Mouse (Mus musculus) liver, embryonic 14.5 days (tissue): Measurements from ENCODE around the gene Mrps25.

Source experiments
- CTCF ChIP-seq: IDR thresholded peaks from 2 replicates; pipeline ENCODE4 v1.5.1; 2016; ENCODE audit warnings: antibody characterized with exemption, low read depth, control low read depth
- EP300 ChIP-seq: IDR thresholded peaks from 2 replicates; pipeline ENCODE4 v1.6.1; 2016; ENCODE audit warnings: antibody characterized with exemption, low read depth

GRCm38 (mm10) chr6:92214773-92215449 is 31.1 kb upstream of the Mrps25 start, which contains the start of gene Rbsn:
- TF ChIP-seq CTCF (peak; percentile 47), EP300 (no peak)
